Mouse (Mus musculus): ENCODE data around the gene Rnf212b. TPM values are rescaled to one million over a fixed set of nuclear protein-coding genes. Genes with fewer than 3 reads are reported as not detected.

Rnf212b gene
- total RNA-seq, 2 experiments from 2014 or later = not detected

GRCm38 (mm10) chr14:54875844-54876538 lies 62.0 kb downstream of the Rnf212b start:
- no peak for DNase-seq

DNA sequence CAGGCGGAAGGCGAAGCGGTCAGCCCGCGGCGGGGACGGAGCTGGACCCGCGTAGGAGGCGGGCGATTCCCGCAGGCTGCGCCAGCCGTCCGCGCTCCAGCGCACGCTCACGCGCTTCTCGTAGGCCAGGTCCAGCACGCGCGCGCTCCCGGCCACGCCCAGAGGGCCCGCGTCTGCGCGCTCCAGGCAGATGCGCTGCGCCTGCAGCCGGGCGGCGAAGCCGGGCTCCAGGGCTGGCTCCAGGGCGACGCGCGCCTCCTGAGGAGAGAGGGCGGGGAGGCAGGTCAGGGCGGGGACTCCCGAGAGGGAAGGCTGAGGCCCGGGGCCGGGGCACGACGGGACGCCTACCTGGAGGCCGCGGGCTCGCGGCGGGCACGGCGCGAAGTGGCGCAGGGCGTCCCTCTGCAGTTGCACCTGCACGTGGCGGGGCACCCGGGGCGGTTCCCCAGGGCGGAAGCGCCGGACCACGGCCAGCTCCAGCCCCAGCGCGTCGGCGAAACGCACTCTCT lies 62.7 kb downstream of the Rnf212b start:
- DNase-seq = peak; percentile 88

- DNase-seq = peak; percentile 66
Observed at GRCm38 (mm10) chr14:54877048-54877715, 63.2 kb downstream of the Rnf212b start, which contains the start of gene Ppp1r3e. Gene Ppp1r3e (minus strand): TSS chr14:54877550.

DNA sequence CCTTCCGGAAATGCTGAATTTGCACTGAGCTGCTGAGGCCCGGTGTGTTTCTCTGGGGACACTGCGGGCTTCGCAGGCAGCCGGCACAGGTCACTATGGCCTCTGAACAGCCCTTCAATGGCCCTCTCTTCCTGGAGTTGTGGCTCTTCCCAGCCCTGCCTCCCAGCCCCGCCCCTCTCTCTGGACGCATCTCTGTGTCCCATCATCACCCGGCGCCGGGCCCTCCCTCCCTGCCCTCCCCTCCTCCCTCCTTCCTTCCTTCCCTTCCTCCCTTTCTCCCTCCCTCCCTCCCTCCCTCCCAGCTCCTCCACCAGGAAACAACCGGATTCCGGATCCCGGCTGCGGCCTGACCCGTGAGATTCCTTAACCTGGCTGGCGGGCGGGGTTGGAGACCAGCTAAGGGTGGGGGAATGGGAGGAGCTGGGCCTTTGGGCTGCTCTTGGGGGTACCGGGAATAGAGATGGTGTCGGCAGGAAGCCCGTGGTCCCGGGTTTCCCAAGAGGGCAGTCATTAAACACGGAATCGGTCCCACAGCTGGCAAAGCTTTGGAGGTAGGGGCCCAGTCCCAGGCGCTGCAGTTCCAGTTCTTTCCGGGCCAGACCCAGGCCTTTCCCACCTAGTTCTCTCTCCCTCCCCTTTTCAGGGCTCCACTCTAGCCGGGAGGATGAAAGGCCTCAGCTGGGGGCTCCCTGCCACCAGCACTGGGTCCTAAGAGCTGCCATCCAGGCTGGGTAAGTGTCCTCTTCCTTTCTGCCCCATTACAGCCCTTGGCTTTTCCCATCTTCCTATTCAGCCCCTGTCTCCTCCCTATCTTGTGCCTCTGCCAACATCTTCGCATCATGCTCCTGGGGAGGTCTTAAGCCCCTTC lies 69.4 kb downstream of the Rnf212b start, which contains the start of the genes Bcl2l2 and Gm20521:
Gene Bcl2l2 (plus strand): TSS at position 224 of the 868 bp plus-strand sequence.
Gene Gm20521 (plus strand): TSS at position 288 of the 868 bp plus-strand sequence.
- DNase-seq = peak; percentile 88

GRCm38 (mm10) chr14:54884022-54884712 lies 70.2 kb downstream of the Rnf212b start:
- DNase-seq = no peak

DNA sequence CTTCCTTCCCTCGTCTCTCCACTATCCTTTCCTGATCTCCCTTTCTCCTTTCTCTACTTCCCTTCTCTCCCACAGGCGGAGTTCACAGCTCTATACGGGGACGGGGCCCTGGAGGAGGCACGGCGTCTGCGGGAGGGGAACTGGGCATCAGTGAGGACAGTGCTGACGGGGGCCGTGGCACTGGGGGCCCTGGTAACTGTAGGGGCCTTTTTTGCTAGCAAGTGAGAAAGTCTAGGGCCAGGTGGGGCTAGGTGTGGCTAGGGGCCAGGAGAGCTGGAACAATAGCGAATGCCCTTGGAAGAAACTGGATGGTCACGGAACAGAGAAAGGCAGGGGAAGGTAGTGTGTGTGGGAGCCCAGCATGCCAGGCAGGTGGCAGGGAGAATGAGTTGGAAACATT lies 71.4 kb downstream of the Rnf212b start:
- DNase-seq = no peak

- DNase-seq = no peak
Observed at GRCm38 (mm10) chr14:54892200-54892599, 78.3 kb downstream of the Rnf212b start, which contains the start of gene Pabpn1. Gene Pabpn1 (plus strand): TSS chr14:54892500.

GRCm38 (mm10) chr14:54893651-54894181 lies 79.8 kb downstream of the Rnf212b start:
- peak; percentile 98 for DNase-seq

DNA sequence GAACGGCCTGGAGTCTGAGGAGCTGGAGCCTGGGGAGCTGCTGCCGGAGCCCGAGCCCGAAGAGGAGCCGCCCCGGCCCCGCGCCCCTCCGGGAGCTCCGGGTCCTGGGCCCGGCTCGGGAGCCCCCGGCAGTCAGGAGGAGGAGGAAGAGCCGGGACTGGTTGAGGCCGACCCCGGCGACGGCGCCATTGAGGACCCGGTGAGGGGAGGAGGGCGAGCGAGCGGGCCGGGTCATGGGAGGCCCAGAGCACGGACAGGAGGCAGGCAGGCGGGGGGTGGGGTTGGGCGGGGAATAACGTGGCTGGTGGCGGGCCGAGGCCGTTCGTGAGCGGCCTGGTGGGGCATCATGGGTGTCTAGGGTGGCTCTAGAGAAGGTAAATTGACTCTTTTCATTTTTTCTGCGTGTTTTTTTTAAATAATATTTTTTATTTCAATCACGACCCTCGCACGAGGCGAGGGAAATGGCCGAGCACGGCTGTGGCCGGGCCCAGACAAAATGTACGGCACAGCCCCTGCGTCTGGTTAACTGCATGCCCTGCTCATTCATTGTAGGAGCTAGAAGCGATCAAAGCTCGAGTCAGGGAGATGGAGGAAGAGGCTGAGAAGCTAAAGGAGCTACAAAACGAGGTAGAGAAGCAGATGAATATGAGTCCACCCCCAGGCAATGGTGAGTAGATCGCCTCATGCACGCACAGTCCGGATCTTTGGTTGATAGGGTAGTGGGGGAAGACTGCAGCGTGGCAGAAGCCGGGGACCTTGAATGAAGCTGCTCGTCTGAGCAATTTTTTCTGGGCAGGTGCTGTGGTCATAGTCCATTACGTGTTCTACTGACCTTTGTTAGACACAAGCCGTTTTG lies 80.6 kb downstream of the Rnf212b start:
- DNase-seq = peak; percentile 73

- DNase-seq = no peak
Observed at GRCm38 (mm10) chr14:54897445-54897844, 83.5 kb downstream of the Rnf212b start.

- DNase-seq = peak; percentile 78
Observed at GRCm38 (mm10) chr14:54900383-54900782, 86.4 kb downstream of the Rnf212b start.

GRCm38 (mm10) chr14:54903641-54904040 lies 89.7 kb downstream of the Rnf212b start:
- DNase-seq = no peak

Other genes starting within 250 kb of the Rnf212b start
- 10 to 100 TPM; 19.4 to 20.3 TPM for gene Ajuba, start 236.6 kb upstream of the Rnf212b start, total RNA-seq (2021)
- gene 4931414P19Rik, start 208.1 kb upstream of the Rnf212b start, total RNA-seq (2021) = 1 to 10 TPM; 4.9 to 6.6 TPM
- 100 to 1,000 TPM; 192 to 198 TPM for gene Psmb5, start 196.1 kb upstream of the Rnf212b start, total RNA-seq (2021)
- gene Psmb11, start 192.7 kb upstream of the Rnf212b start, total RNA-seq (2021) = not detected
- gene Gm17606, start 173.2 kb upstream of the Rnf212b start, total RNA-seq (2021) = not detected
- 1 to 10 TPM; 2.7 to 3.1 TPM for gene Cdh24, start 172.8 kb upstream of the Rnf212b start, total RNA-seq (2021)
- gene 1700123O20Rik, start 127.9 kb upstream of the Rnf212b start, total RNA-seq (2021) = 10 to 100 TPM; 19.3 to 20.9 TPM
- 100 to 1,000 TPM; 119 to 129 TPM for gene Acin1, start 127.2 kb upstream of the Rnf212b start, total RNA-seq (2021)
- under 1 TPM; 0.14 to 0.16 TPM for gene Gm29776, start 115.3 kb upstream of the Rnf212b start, total RNA-seq (2021)
- gene Cebpe, start 102.0 kb upstream of the Rnf212b start, total RNA-seq (2021) = not detected
- 1 to 10 TPM; 1.9 to 2.0 TPM for gene Slc7a8, start 32.2 kb upstream of the Rnf212b start, total RNA-seq (2021)
- 1 to 10 TPM; 7.7 to 8.9 TPM for gene Homez, start 56.8 kb downstream of the Rnf212b start, total RNA-seq (2021)
- gene Ppp1r3e, start 63.4 kb downstream of the Rnf212b start, total RNA-seq (2021) = 1 to 10 TPM; 6.4 to 7.6 TPM
- 10 to 100 TPM; 37.5 to 39.2 TPM for gene Bcl2l2, start 69.2 kb downstream of the Rnf212b start, total RNA-seq (2021)
- gene Gm20521, start 69.3 kb downstream of the Rnf212b start, total RNA-seq (2021) = 1 to 10 TPM; 3.0 to 3.9 TPM
- gene Pabpn1, start 78.4 kb downstream of the Rnf212b start, total RNA-seq (2021) = 100 to 1,000 TPM; 141 to 142 TPM
- 10 to 100 TPM; 24.8 to 25.2 TPM for gene Slc22a17, start 99.0 kb downstream of the Rnf212b start, total RNA-seq (2021)
- gene Efs, start 112.0 kb downstream of the Rnf212b start, total RNA-seq (2021) = 10 to 100 TPM; 10.5 to 10.9 TPM
- gene Il25, start 118.6 kb downstream of the Rnf212b start, total RNA-seq (2021) = not detected
- under 1 TPM in 1 of 2 experiments, not detected in 1; 0.33 TPM for gene Cmtm5, start 122.1 kb downstream of the Rnf212b start, total RNA-seq (2021)
- over 10,000 TPM; 15,879 to 17,172 TPM for gene Myh6, start 152.8 kb downstream of the Rnf212b start, total RNA-seq (2021)
- not detected for gene Gm17428, start 162.8 kb downstream of the Rnf212b start, total RNA-seq (2021)
- gene Myh7, start 180.5 kb downstream of the Rnf212b start, total RNA-seq (2021) = 1,000 to 10,000 TPM; 1,764 to 1,922 TPM
- gene Ngdn, start 201.3 kb downstream of the Rnf212b start, total RNA-seq (2021) = 10 to 100 TPM; 35.7 to 39.7 TPM

All from heart, postnatal 4 days (tissue).